8 mouse cellular contexts compared by ENCODE assay signal in the genomic region with DNA sequence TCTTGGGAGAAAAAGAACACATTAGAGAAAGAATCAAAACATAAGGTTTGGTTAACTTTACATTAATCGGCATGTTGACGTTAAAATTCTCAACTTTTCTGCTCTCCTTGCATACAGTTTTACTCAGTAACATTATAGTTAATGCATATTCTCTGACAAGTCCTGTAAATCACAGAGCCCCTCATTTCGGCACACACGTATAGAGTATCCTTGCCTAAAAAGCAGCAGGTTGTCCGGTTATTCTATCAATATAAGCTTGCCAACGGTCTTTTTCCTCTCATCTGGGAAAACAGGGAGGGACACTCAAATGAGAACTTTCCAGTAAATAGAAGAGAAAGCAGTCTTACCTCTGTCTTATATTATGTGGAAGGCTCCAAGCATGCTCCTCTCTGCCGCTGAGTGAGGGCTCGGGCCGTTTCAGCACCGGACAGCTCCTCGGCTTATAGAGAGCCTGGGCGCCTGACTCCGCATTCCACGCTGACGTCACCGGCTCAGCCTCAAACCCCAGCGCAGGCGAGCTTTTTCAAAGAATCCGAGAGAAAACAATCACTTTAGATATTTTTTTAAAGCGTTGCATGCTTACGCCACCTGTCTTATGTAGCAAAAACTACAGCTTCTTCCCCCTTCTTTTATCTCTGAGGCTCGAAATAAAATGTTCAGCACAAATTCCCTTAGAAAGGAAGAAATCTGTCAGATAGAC. TPM values are rescaled to one million over a fixed set of nuclear protein-coding genes. Genes with fewer than 3 reads are reported as not detected.
DNase-seq lines count a peak whose midpoint lies in the region; ATAC-seq lines count a peak whose summit lies in the region.

A gene (minus strand): TSS at position 512 of the 700 bp plus-strand sequence.

- no peaks in the 10 kb centered on the region for H3K27me3 ChIP-seq in forebrain, embryonic 10.5 days (ENCODE audit: poor library complexity, severe bottlenecking)
- no peaks in the 10 kb centered on the region for H3K27me3 ChIP-seq in heart, embryonic 15.5 days
- no peaks in the 10 kb centered on the region for H3K27me3 ChIP-seq in kidney, embryonic 16.5 days (ENCODE audit: insufficient read depth, low read length)
- H3K27me3 ChIP-seq in limb, embryonic 13.5 days: no peaks in the 10 kb centered on the region

- no peak within 1 kb of the TSS for H3K4me3 ChIP-seq in forebrain, embryonic 10.5 days
- no peak within 1 kb of the TSS for H3K4me3 ChIP-seq in heart, embryonic 15.5 days
- H3K4me3 ChIP-seq in kidney, embryonic 16.5 days (ENCODE audit: low read length): no peak within 1 kb of the TSS
- H3K4me3 ChIP-seq in limb, embryonic 13.5 days: no peak within 1 kb of the TSS

- 0 out of 2 replicates have a peak, but pooled peaks cover 7% of the 10 kb centered on the region for H3K4me1 ChIP-seq in forebrain, embryonic 10.5 days
- H3K4me1 ChIP-seq in heart, embryonic 15.5 days (replicated peaks): no peaks in the 10 kb centered on the region
- no peaks in the 10 kb centered on the region for H3K4me1 ChIP-seq in kidney, embryonic 16.5 days (ENCODE audit: insufficient read depth, low read length)
- H3K4me1 ChIP-seq in limb, embryonic 13.5 days: no peaks in the 10 kb centered on the region

- H3K9ac ChIP-seq in heart, embryonic 15.5 days: no peak within 1 kb of the TSS
- no peak within 1 kb of the TSS for H3K9ac ChIP-seq in kidney, embryonic 16.5 days (replicated peaks; ENCODE audit: low read length)
- no peak within 1 kb of the TSS for H3K9ac ChIP-seq in limb, embryonic 13.5 days

- 0 out of 2 replicates have a peak within 1 kb of the TSS, but pooled peaks have one; percentile 17 for H3K4me2 ChIP-seq in heart, embryonic 15.5 days
- 0 out of 2 replicates have a peak within 1 kb of the TSS, but pooled peaks have one; percentile 6 for H3K4me2 ChIP-seq in kidney, embryonic 16.5 days (replicated peaks; ENCODE audit: low read depth, low read length)
- H3K4me2 ChIP-seq in limb, embryonic 13.5 days (replicated peaks): peak within 1 kb of the TSS; percentile 19; the same call in 1 of the 2 replicates

- ATAC-seq in heart, embryonic 15.5 days (replicated peaks; ENCODE audit: insufficient number of reproducible peaks, insufficient read depth, low FRiP score, low read depth): peak; percentile 84
- peak; percentile 97 for ATAC-seq in kidney, embryonic 16.5 days (ENCODE audit: low FRiP score, low TSS enrichment)
- ATAC-seq in limb, embryonic 13.5 days (ENCODE audit: low FRiP score, low read depth): peak; percentile 97

- 14% methylated on average over 22 of the region's 22 CpGs for WGBS in forebrain, embryonic 10.5 days
- 12% methylated on average over 22 of the region's 22 CpGs for WGBS in heart, embryonic 15.5 days
- 12% methylated on average over 22 of the region's 22 CpGs for WGBS in kidney, embryonic 16.5 days
- WGBS in limb, embryonic 13.5 days: 14% methylated on average over 22 of the region's 22 CpGs

- DNase-seq in CD4-positive helper T cell, adult 2 months (ENCODE audit: low read depth, low spot score): peak; percentile 61
- peak; percentile 71 for DNase-seq in brain, embryonic 18.5 days (ENCODE audit: low read depth, low spot score)
- DNase-seq in forebrain, embryonic 10.5 days (ENCODE audit: extremely low spot score, low spot score): peak; percentile 87
- peak; percentile 3 for DNase-seq in naive thymus-derived CD4-positive, alpha-beta T cell, adult 2 months (ENCODE audit: low read depth)
- DNase-seq in testis, postnatal 14 days (ENCODE audit: low spot score): peak; percentile 81

- no peaks in the 10 kb centered on the region for H3K9me3 ChIP-seq in forebrain, embryonic 10.5 days
- no peaks in the 10 kb centered on the region for H3K9me3 ChIP-seq in heart, embryonic 15.5 days (replicated peaks)
- H3K9me3 ChIP-seq in kidney, embryonic 16.5 days (ENCODE audit: low read length): no peaks in the 10 kb centered on the region
- H3K9me3 ChIP-seq in limb, embryonic 13.5 days: no peaks in the 10 kb centered on the region

- H3K36me3 ChIP-seq in forebrain, embryonic 10.5 days (replicated peaks): no peaks in the 10 kb centered on the region
- H3K36me3 ChIP-seq in heart, embryonic 15.5 days: no peaks in the 10 kb centered on the region
- no peaks in the 10 kb centered on the region for H3K36me3 ChIP-seq in kidney, embryonic 16.5 days (ENCODE audit: insufficient read depth, low read length)
- H3K36me3 ChIP-seq in limb, embryonic 13.5 days: no peaks in the 10 kb centered on the region

- H3K27ac ChIP-seq in forebrain, embryonic 10.5 days: no peak within 1 kb of the TSS
- H3K27ac ChIP-seq in heart, embryonic 15.5 days: no peak within 1 kb of the TSS
- no peak within 1 kb of the TSS for H3K27ac ChIP-seq in kidney, embryonic 16.5 days (ENCODE audit: low read length)
- no peak within 1 kb of the TSS for H3K27ac ChIP-seq in limb, embryonic 13.5 days

RNA-seq across cellular contexts. Expression of the gene that starts here (rescaled TPM):
- polyA plus RNA-seq in forebrain, embryonic 10.5 days (2016; fragmentation: Nextera tagmentation; extraction: Ambion mirVana): 0.48 and 0.77 TPM in 2 replicates
- polyA plus RNA-seq in heart, embryonic 15.5 days (2015; fragmentation: Nextera tagmentation; extraction: Ambion mirVana): 0.20 and 0.76 TPM in 2 replicates
- polyA plus RNA-seq in kidney, embryonic 16.5 days (2015; fragmentation: Nextera tagmentation; extraction: Ambion mirVana): 1.5 and 2.2 TPM in 2 replicates
- polyA plus RNA-seq in limb, embryonic 13.5 days (2015; fragmentation: Nextera tagmentation; extraction: Ambion mirVana): 0.47 and 1.0 TPM in 2 replicates

Comparison
In these comparisons a context has a peak if more than half of its experiments do, and no peak if none do; other contexts are left out.
1. Peak in DNase-seq in forebrain, embryonic 10.5 days; RNA of the gene not detected or under 1 TPM.
2. Peak in ATAC-seq and H3K4me2 ChIP-seq in heart, embryonic 15.5 days; RNA of the gene not detected or under 1 TPM.
3. DNase-seq: peak in every context shown above with its lines; median percentile 87 in forebrain, embryonic 10.5 days; 81 in testis, postnatal 14 days; 71 in brain, embryonic 18.5 days; 61 in CD4-positive helper T cell, adult 2 months; 3 in naive thymus-derived CD4-positive, alpha-beta T cell, adult 2 months.